In the genomic region with DNA sequence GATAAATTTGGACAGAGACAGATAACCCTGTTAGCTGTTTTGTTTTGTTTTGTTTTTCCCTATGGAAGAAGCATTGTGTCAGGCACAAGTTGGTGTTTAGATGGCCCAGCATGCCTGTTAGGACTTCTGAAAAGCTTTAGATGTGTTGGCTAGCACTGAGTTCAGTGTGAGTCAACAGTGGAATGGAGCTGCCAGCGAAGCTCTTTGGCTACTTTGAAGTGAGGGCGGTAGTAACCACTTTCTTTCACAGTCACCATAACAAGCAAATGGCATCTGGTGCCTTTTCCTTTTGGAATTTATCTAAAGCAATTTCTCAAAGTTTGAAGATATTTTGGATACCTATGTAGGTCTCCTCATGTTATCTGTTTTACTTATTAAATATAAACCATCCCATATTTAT, we compare ENCODE assay signal across 18 mouse cellular contexts.
"Had no signal": no experiment of that assay in that cellular context is flagged by ENCODE, and none has a peak within 500 bp of the region (broad histone marks: within the 10 kb centered on the region; RNA-seq: fewer than 3 reads in every experiment).

No protein-coding gene starts in this region.

- DNase-seq: cerebellum, adult 8-10 months; cerebellum, adult 9-10 months; cerebellum, adult 9-11 months; cerebellum, postnatal 14 days; cerebellum, postnatal 36 days; embryo, embryonic 11 days; forebrain, postnatal 0 days; gastrocnemius, adult 2 months; gastrocnemius, postnatal 10 days; gastrocnemius, postnatal 14 days; gastrocnemius, postnatal 25 days; gastrocnemius, postnatal 36 days; heart, adult 11 months; heart, adult 18-20 months; heart, adult 2 months had no signal

- ATAC-seq: forebrain, embryonic 14.5 days; forebrain, embryonic 15.5 days; forebrain, embryonic 16.5 days; forebrain, postnatal 0 days had no signal
